Mouse (Mus musculus) testis, postnatal 10 days (tissue): ENCODE data around the gene Lmbr1l.
"Not testable (repeated sequence)": the region's sequence is repeated elsewhere in the genome, so short reads cannot be mapped to it uniquely, and the experiment has no call there.

Source experiments
- DNase-seq: peaks from one replicate; pipeline ENCODE4 v3.0.0; 2021; ENCODE audit warnings: low spot score

The Lmbr1l gene

GRCm38 (mm10) chr15:98917538-98918498, at the start of gene Lmbr1l:
Gene Lmbr1l (minus strand): TSS chr15:98918231.
- DNase-seq, result peak; percentile 97

GRCm38 (mm10) chr15:98959531-98959930, 41.5 kb upstream of the Lmbr1l start:
- no peak for DNase-seq

GRCm38 (mm10) chr15:98958901-98959420, 40.9 kb upstream of the Lmbr1l start:
- DNase-seq, result no peak

- DNase-seq, result no peak
Observed at GRCm38 (mm10) chr15:98957475-98957874, 39.4 kb upstream of the Lmbr1l start.

- no peak for DNase-seq
Observed at GRCm38 (mm10) chr15:98956000-98956399, 38.0 kb upstream of the Lmbr1l start.

- no peak for DNase-seq
Observed at GRCm38 (mm10) chr15:98955324-98955723, 37.3 kb upstream of the Lmbr1l start.

- no peak for DNase-seq
Observed at GRCm38 (mm10) chr15:98954425-98955253, 36.6 kb upstream of the Lmbr1l start.

- peak; percentile 90 for DNase-seq
Observed at GRCm38 (mm10) chr15:98953401-98954356, 35.6 kb upstream of the Lmbr1l start, which contains the start of the genes Gm49450 and Tuba1a. Gene Gm49450 (minus strand): TSS chr15:98953551. Gene Tuba1a (minus strand): TSS chr15:98953703.

- peak; percentile 83 for DNase-seq
Observed at GRCm38 (mm10) chr15:98952751-98953400, 34.8 kb upstream of the Lmbr1l start.

GRCm38 (mm10) chr15:98952063-98952455, 34.0 kb upstream of the Lmbr1l start:
- DNase-seq, result no peak

GRCm38 (mm10) chr15:98951122-98952062, 33.4 kb upstream of the Lmbr1l start:
- not testable (repeated sequence) for DNase-seq

GRCm38 (mm10) chr15:98949607-98949892, 31.5 kb upstream of the Lmbr1l start:
- no peak for DNase-seq

GRCm38 (mm10) chr15:98948857-98949606, 31.0 kb upstream of the Lmbr1l start:
- no peak for DNase-seq

GRCm38 (mm10) chr15:98948382-98948781, 30.4 kb upstream of the Lmbr1l start:
- DNase-seq, result no peak

GRCm38 (mm10) chr15:98947884-98948283, 29.9 kb upstream of the Lmbr1l start:
- DNase-seq, result peak; percentile 57

GRCm38 (mm10) chr15:98943133-98943532, 25.1 kb upstream of the Lmbr1l start:
- DNase-seq, result no peak

- DNase-seq, result no peak
Observed at GRCm38 (mm10) chr15:98942081-98942480, 24.1 kb upstream of the Lmbr1l start.

GRCm38 (mm10) chr15:98941539-98941938, 23.5 kb upstream of the Lmbr1l start:
- DNase-seq, result no peak

- DNase-seq, result no peak
Observed at GRCm38 (mm10) chr15:98940816-98941215, 22.8 kb upstream of the Lmbr1l start.
